Mouse (Mus musculus) erythroblast, embryonic 14.5 days (primary cell): ENCODE results near the gene Gm6899.

Experiments used
- GATA1 ChIP-seq: IDR thresholded peaks from 2 replicates; pipeline ENCODE4 v1.6.1; 2012; ENCODE audit warnings: low read length, inconsistent platforms, mixed read lengths
- TAL1 ChIP-seq: IDR thresholded peaks from 3 replicates; pipeline ENCODE4 v1.6.1; 2012; ENCODE audit warnings: low read length, inconsistent platforms, mixed read lengths

DNA sequence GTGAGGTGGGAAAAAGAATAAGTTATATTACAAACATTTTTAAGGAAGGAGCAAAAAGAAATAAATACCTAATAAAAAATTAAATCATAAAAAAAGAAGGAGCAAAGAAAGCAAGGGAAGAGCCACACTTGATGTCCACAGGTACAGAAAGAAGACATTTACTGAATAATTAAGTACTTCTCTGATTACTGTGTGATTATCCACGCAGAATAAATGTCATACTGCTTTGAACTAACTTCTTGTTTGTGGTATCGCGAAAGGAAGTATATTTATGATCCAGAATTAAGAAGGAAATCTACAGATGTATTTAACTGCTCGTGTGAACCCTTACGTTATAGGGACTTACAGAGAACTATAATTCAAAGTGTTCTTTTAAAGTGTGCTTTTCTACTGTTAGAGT, 29.7 kb downstream of the Gm6899 start:
- TF ChIP-seq GATA1 (no peak), TAL1 (no peak)
